Mouse (Mus musculus): ENCODE measurements around the gene Mettl1. TPM values are rescaled to one million over a fixed set of nuclear protein-coding genes. Genes with fewer than 3 reads are reported as not detected.

Gene Mettl1
- polyA plus RNA-seq, 1 experiment from 2014 or later: 24.6 TPM

DNA sequence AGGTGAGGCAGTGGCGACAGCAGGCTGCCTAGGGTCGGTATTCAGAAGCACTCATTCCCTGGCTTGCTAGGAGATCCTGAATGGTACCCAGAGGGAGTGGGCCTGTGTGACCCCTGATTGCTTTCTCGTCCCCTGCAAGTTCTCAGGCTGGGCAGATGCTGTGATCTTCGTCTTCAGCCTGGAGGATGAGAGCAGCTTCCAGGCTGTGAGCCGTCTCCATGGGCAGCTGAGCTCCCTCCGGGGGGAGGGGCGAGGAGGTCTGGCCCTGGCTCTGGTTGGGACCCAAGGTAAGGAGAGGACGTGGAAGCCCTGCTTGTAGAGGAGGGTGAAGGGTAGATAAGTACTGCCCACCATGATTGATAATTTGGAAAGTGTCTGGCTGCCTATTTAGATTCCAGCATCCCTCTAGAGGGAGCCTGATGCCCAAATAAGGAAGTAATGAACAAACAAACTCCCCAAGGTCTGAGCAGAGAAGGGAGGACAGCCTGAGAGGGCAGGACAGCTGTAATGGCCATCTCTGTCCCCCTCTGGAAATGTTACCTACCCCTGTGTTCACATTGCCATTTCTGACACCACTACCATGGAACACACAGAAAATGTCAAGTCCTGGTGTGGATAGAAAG is 42.2 kb downstream of the Mettl1 start:
- H3K4me1 ChIP-seq (ENCODE audit: control insufficient read depth, insufficient read depth, low read length): peaks cover 21% of the 10 kb centered on the region
- peaks cover 14% of the 10 kb centered on the region; the same call in 1 of the 2 replicates for H3K27me3 ChIP-seq (ENCODE audit: control insufficient read depth, insufficient read depth, low read length)
- H3K27ac ChIP-seq (ENCODE audit: low read depth, low read length): no peak overlapping the region
- no peak overlapping the region for H3K9ac ChIP-seq (replicated peaks; ENCODE audit: low read depth, low read length)
- H3K4me2 ChIP-seq (ENCODE audit: low read depth, low read length): no peak overlapping the region
- no peaks in the 10 kb centered on the region for H3K9me3 ChIP-seq (ENCODE audit: control insufficient read depth, low read length)
- H3K36me3 ChIP-seq (ENCODE audit: control insufficient read depth, insufficient read depth, low read length): peaks cover 14% of the 10 kb centered on the region; the same call in 1 of the 2 replicates
- ATAC-seq (ENCODE audit: low read depth): no peak
- WGBS: 32% methylated on average over 8 of the region's 8 CpGs
- no peak overlapping the region for H3K4me3 ChIP-seq (ENCODE audit: low read depth, low read length)

DNA sequence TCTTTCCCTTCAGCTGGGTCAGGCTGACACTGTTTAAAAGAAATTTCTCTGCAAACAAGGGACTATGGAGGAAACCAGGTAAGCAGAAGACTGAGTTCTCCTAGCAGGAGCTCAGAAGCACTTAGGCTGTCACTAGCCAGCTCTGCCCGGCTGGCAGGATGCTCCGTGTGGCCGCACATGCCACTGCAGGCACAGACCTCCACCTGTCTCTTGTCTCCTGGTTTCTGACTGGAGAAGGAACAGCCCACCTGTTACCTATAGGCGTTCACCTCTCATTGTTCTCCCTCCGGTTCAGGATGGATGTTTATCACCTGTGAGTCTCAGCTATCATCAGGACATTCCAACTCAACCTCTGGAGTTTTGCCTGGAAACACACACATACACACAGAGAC is 42.7 kb downstream of the Mettl1 start:
- no peak overlapping the region for H3K27ac ChIP-seq (ENCODE audit: low read depth, low read length)
- H3K9me3 ChIP-seq (ENCODE audit: control insufficient read depth, low read length): no peaks in the 10 kb centered on the region
- H3K9ac ChIP-seq (replicated peaks; ENCODE audit: low read depth, low read length): no peak overlapping the region
- peaks cover 21% of the 10 kb centered on the region for H3K4me1 ChIP-seq (ENCODE audit: control insufficient read depth, insufficient read depth, low read length)
- no peak overlapping the region for H3K4me2 ChIP-seq (ENCODE audit: low read depth, low read length)
- no peak for ATAC-seq (ENCODE audit: low read depth)
- 50% methylated on average over 5 of the region's 5 CpGs for whole genome bisulfite sequencing
- peaks cover 15% of the 10 kb centered on the region; the same call in 1 of the 2 replicates for H3K27me3 ChIP-seq (ENCODE audit: control insufficient read depth, insufficient read depth, low read length)
- H3K36me3 ChIP-seq (ENCODE audit: control insufficient read depth, insufficient read depth, low read length): peaks cover 15% of the 10 kb centered on the region; the same call in 1 of the 2 replicates
- no peak overlapping the region for H3K4me3 ChIP-seq (ENCODE audit: low read depth, low read length)

DNA sequence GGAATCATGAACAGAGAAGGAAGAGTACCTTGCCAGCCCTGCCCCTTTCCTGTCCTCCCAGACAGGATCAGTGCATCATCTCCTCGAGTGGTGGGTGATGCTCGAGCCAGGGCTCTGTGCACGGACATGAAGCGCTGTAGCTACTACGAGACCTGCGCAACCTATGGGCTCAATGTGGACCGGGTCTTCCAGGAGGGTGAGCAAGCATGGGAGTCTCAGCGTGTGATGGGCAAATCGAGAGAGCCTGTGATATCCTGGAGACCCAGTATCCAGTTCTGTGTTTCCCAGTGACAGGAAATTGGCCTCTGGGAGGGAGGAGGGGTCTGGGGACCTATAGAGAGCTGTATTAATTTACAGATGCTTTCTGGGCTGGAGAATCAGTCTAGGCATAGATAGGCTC is 43.8 kb downstream of the Mettl1 start:
- peaks cover 18% of the 10 kb centered on the region; the same call in 1 of the 2 replicates for H3K36me3 ChIP-seq (ENCODE audit: control insufficient read depth, insufficient read depth, low read length)
- no peak overlapping the region for H3K4me2 ChIP-seq (ENCODE audit: low read depth, low read length)
- H3K4me3 ChIP-seq (ENCODE audit: low read depth, low read length): no peak overlapping the region
- H3K9me3 ChIP-seq (ENCODE audit: control insufficient read depth, low read length): no peaks in the 10 kb centered on the region
- WGBS: 80% methylated on average over 9 of the region's 9 CpGs
- no peak overlapping the region for H3K9ac ChIP-seq (replicated peaks; ENCODE audit: low read depth, low read length)
- H3K4me1 ChIP-seq (ENCODE audit: control insufficient read depth, insufficient read depth, low read length): peaks cover 21% of the 10 kb centered on the region
- no peak for ATAC-seq (ENCODE audit: low read depth)
- no peak overlapping the region for H3K27ac ChIP-seq (ENCODE audit: low read depth, low read length)
- peaks cover 22% of the 10 kb centered on the region for H3K27me3 ChIP-seq (ENCODE audit: control insufficient read depth, insufficient read depth, low read length)

DNA sequence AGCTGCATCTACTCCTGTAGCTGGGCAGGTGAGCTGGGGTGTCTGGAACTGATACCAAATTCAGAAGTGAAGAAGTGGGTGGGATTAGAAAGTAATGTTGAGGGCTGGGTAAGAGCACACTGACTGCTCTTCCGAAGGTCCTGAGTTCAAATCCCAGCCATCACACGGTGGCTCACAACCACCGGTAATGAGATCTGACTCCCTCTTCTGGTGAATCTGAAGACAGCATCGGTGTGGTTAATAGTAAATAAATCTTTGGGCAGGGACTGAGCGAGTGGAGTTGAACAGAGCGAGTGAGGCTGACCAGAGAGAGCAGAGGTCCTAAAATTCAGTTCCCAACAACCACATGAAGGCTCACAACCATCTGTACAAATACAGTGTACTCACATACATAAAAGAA is 44.4 kb downstream of the Mettl1 start:
- 79% methylated on average over 6 of the region's 6 CpGs for WGBS

DNA sequence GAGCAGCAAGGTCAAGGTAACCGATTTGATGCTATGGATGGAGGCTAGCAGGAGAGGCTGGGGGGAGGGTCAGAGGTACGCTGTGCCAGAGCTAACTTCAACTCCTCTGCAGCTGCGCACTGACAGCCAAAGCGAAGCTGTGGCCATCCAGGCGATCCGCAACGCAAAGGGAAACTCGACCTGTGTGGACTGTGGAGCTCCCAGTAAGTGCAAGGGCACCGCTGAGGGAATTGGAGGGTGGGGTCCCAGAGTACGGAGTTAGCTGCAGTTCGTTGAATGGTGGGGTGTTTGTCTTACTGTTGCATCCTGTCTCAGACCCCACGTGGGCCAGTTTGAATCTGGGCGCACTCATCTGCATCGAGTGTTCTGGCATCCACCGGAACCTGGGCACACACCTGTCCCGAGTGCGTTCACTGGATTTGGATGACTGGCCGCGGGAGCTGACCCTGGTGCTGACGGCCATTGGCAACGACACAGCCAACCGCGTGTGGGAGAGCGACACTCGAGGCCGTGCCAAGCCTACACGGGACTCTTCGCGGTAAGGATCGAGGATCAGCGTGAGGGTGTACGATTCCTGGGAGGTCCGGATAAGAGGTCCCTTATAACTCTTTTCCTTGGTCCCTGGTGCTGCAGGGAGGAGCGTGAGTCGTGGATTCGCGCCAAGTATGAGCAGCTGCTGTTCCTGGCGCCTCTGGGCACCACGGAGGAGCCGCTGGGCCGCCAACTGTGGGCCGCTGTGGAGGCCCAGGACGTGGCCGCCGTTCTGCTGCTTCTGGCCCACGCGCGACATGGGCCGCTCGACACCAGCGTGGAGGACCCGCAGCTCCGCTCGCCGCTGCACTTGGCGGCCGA is 49.6 kb downstream of the Mettl1 start:
- Histone ChIP-seq H3K27ac (ENCODE audit: low read depth, low read length) (no peak overlapping the region), H3K4me3 (ENCODE audit: low read depth, low read length) (0 out of 2 replicates have a peak overlapping the region, but pooled peaks have one; percentile 7), H3K9ac (replicated peaks; ENCODE audit: low read depth, low read length) (0 out of 2 replicates have a peak overlapping the region, but pooled peaks have one; percentile 34), H3K36me3 (ENCODE audit: control insufficient read depth, insufficient read depth, low read length) (peaks cover 23% of the 10 kb centered on the region), H3K9me3 (ENCODE audit: control insufficient read depth, low read length) (no peaks in the 10 kb centered on the region), H3K27me3 (ENCODE audit: control insufficient read depth, insufficient read depth, low read length) (peaks cover 34% of the 10 kb centered on the region), H3K4me2 (ENCODE audit: low read depth, low read length) (peak overlapping the region; percentile 20; the same call in 1 of the 2 replicates), H3K4me1 (ENCODE audit: control insufficient read depth, insufficient read depth, low read length) (peaks cover 10% of the 10 kb centered on the region)
- 9% methylated on average over 57 of the region's 57 CpGs for WGBS
- peak; percentile 15; the same call in 1 of the 2 replicates for ATAC-seq (ENCODE audit: low read depth)

More for the DNA sequence above, 44.4 kb downstream of the Mettl1 start:
- H3K4me1 ChIP-seq (ENCODE audit: control insufficient read depth, insufficient read depth, low read length): peaks cover 16% of the 10 kb centered on the region
- H3K36me3 ChIP-seq (ENCODE audit: control insufficient read depth, insufficient read depth, low read length): peaks cover 18% of the 10 kb centered on the region; the same call in 1 of the 2 replicates
- no peak overlapping the region for H3K27ac ChIP-seq (ENCODE audit: low read depth, low read length)
- ATAC-seq (ENCODE audit: low read depth): no peak
- no peak overlapping the region for H3K4me3 ChIP-seq (ENCODE audit: low read depth, low read length)
- H3K9me3 ChIP-seq (ENCODE audit: control insufficient read depth, low read length): no peaks in the 10 kb centered on the region
- H3K9ac ChIP-seq (replicated peaks; ENCODE audit: low read depth, low read length): no peak overlapping the region
- peaks cover 28% of the 10 kb centered on the region for H3K27me3 ChIP-seq (ENCODE audit: control insufficient read depth, insufficient read depth, low read length)
- H3K4me2 ChIP-seq (ENCODE audit: low read depth, low read length): no peak overlapping the region

DNA sequence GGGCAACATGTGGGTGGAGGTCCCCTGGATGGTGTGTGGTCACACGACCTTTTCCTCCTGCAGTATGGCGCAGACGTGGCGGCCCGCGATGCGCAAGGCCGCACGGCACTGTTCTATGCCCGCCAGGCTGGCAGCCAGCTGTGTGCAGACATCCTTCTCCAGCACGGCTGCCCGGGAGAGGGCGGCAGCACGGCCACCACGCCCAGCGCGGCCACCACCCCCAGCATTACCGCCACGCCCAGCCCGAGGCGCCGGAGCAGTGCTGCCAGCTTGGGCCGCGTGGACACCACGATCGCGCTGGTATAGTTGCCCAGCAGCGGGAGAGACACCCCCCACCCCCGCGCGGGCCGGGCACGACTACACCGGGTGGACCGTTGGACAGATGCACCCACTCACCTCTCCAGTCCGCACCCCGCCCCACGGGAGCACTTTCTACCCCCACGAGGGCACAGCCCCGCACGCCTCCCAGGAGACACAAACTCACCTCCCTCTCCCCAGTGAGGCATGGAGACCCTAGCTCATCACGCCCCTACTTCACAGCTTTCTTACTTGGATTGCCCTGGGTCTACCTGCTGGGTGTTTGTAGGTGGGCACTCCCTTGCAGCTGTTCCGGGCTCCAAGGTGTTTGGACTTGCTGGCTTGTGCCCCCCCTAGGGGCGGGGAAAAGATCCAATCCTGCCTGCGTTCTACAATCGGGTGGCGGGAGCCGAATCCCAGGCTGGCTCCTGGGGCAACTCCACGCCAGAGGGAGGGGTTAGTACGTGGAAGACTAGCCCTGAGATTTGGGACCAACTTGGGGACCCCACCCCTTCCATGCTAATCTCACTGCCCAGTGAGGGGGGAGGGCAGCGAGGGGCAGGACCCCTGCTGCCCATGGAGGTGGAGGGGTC is 50.5 kb downstream of the Mettl1 start:
- Histone ChIP-seq H3K9ac (replicated peaks; ENCODE audit: low read depth, low read length) (0 out of 2 replicates have a peak overlapping the region, but pooled peaks have one; percentile 34), H3K27me3 (ENCODE audit: control insufficient read depth, insufficient read depth, low read length) (peaks cover 34% of the 10 kb centered on the region), H3K9me3 (ENCODE audit: control insufficient read depth, low read length) (no peaks in the 10 kb centered on the region), H3K36me3 (ENCODE audit: control insufficient read depth, insufficient read depth, low read length) (peaks cover 32% of the 10 kb centered on the region), H3K4me3 (ENCODE audit: low read depth, low read length) (peak overlapping the region; percentile 7; the same call in 1 of the 2 replicates), H3K4me2 (ENCODE audit: low read depth, low read length) (peak overlapping the region; percentile 20; the same call in 1 of the 2 replicates), H3K27ac (ENCODE audit: low read depth, low read length) (no peak overlapping the region), H3K4me1 (ENCODE audit: control insufficient read depth, insufficient read depth, low read length) (peaks cover 10% of the 10 kb centered on the region)
- 7% methylated on average over 50 of the region's 51 CpGs for WGBS
- peak; percentile 35; the same call in 1 of the 2 replicates for ATAC-seq (ENCODE audit: low read depth)

DNA sequence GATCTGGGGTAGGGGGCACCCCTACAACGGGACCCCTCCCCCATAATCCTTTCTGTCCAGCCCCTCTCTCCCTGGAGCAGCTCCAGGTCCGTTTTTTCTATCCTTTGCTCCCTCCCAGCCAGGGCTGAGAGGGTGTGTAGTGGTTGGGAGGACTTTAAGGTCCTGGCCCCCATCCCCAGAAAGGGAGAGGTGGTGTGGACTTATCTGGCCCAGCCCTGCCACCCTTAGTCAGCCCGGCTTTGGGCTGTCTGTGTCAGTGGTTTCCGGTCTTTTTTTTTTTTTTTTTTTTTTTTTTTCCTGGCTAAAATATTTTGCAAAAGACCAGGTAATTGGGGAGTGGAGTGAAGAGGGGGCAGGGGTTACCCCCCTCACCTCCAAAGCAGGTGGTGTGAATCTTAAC is 51.5 kb downstream of the Mettl1 start:
- peaks cover 28% of the 10 kb centered on the region for H3K36me3 ChIP-seq (ENCODE audit: control insufficient read depth, insufficient read depth, low read length)
- no peak overlapping the region for H3K27ac ChIP-seq (ENCODE audit: low read depth, low read length)
- H3K4me2 ChIP-seq (ENCODE audit: low read depth, low read length): no peak overlapping the region
- no peak for ATAC-seq (ENCODE audit: low read depth)
- no peak overlapping the region for H3K4me3 ChIP-seq (ENCODE audit: low read depth, low read length)
- no peak overlapping the region for H3K9ac ChIP-seq (replicated peaks; ENCODE audit: low read depth, low read length)
- H3K4me1 ChIP-seq (ENCODE audit: control insufficient read depth, insufficient read depth, low read length): peaks cover 10% of the 10 kb centered on the region
- no peaks in the 10 kb centered on the region for H3K9me3 ChIP-seq (ENCODE audit: control insufficient read depth, low read length)
- H3K27me3 ChIP-seq (ENCODE audit: control insufficient read depth, insufficient read depth, low read length): peaks cover 33% of the 10 kb centered on the region
- 61% methylated on average over 4 of the region's 4 CpGs for WGBS

DNA sequence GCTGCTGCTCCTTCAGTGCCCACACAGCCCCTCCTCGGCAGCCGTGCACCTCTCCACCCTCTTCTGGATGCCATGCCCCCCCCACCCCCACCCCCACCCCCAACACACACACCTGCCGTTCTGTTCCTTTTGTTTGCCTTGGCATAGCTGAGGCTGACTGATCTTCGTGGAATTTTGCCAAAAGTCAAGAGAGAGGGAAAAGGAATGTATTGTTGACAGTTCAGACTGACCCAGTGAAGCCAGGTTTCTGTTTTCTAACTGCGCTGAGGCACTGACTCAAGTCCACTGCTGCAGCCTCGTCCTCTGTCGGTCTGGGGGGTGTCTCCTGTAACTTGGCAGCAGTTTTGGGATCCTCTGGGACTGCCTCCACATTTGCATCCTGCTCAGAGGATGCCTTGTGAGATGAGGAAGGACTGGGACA is 53.2 kb downstream of the Mettl1 start:
- H3K9me3 ChIP-seq (ENCODE audit: control insufficient read depth, low read length): no peaks in the 10 kb centered on the region
- peaks cover 40% of the 10 kb centered on the region for H3K36me3 ChIP-seq (ENCODE audit: control insufficient read depth, insufficient read depth, low read length)
- peaks cover 23% of the 10 kb centered on the region for H3K27me3 ChIP-seq (ENCODE audit: control insufficient read depth, insufficient read depth, low read length)
- H3K4me2 ChIP-seq (ENCODE audit: low read depth, low read length): no peak overlapping the region
- no peak overlapping the region for H3K4me3 ChIP-seq (ENCODE audit: low read depth, low read length)
- no peak overlapping the region for H3K27ac ChIP-seq (ENCODE audit: low read depth, low read length)
- WGBS: 45% methylated on average over 7 of the region's 7 CpGs
- ATAC-seq (ENCODE audit: low read depth): no peak
- H3K4me1 ChIP-seq (ENCODE audit: control insufficient read depth, insufficient read depth, low read length): peaks cover 10% of the 10 kb centered on the region
- no peak overlapping the region for H3K9ac ChIP-seq (replicated peaks; ENCODE audit: low read depth, low read length)

Measured in neural tube, embryonic 14.5 days (tissue).